Comparison of ENCODE assay signal across 23 mouse cellular contexts in the genomic region with DNA sequence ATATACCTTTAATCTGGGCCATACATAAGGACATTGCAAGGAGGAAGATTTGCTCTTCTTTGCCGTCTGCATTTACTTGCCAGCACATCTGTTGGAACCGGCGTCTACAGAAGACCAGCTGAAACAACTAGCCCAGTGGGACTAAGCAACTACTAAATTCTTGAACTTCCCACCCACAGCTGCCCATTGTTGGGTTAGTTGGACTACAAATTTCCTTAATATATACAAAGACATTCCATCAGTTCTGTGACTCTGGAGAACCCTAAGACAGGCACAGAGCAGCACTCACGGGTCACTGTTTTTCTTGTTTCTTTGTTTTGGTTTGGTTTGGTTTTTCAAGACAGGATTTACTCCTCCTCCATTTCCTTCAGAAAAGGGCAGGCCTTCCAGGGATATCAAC. TPM values are rescaled to one million over a fixed set of nuclear protein-coding genes. Genes with fewer than 3 reads are reported as not detected.
"Had no signal": no experiment of that assay in that cellular context is flagged by ENCODE, and none has a peak within 500 bp of the region (broad histone marks: within the 10 kb centered on the region; RNA-seq: fewer than 3 reads in every experiment).

No protein-coding gene starts in this region.

- H3K27ac ChIP-seq: liver, embryonic 13.5 days; liver, embryonic 15.5 days; lung, embryonic 15.5 days; macrophage; midbrain, embryonic 10.5 days; midbrain, embryonic 13.5 days; neural tube, embryonic 13.5 days; neural tube, embryonic 15.5 days; stomach, embryonic 15.5 days; stomach, postnatal 0 days had no signal

- H3K36me3 ChIP-seq: stomach, embryonic 15.5 days had no signal

- H3K4me2 ChIP-seq: liver, embryonic 13.5 days; liver, embryonic 15.5 days; lung, embryonic 15.5 days; midbrain, embryonic 13.5 days; neural tube, embryonic 13.5 days; neural tube, embryonic 15.5 days; stomach, embryonic 15.5 days had no signal

- DNase-seq: liver, embryonic 13.5 days; liver, postnatal 0 days; lung, adult 2 months; lung, postnatal 14 days; lung, postnatal 36 days; right cerebral cortex, postnatal 14 days; thymus, adult 2 months; thymus, postnatal 14 days; thymus, postnatal 36 days had no signal

- H3K27me3 ChIP-seq: liver, embryonic 13.5 days; liver, embryonic 15.5 days; lung, embryonic 15.5 days; megakaryocyte, embryonic 14.5 days; midbrain, embryonic 13.5 days; neural tube, embryonic 13.5 days; neural tube, embryonic 15.5 days; stomach, embryonic 15.5 days had no signal

- ATAC-seq: liver, postnatal 0 days; lung, postnatal 0 days; midbrain, embryonic 13.5 days; midbrain, embryonic 16.5 days had no signal

- H3K9ac ChIP-seq: liver, embryonic 13.5 days; liver, embryonic 15.5 days; liver, postnatal 0 days; lung, embryonic 15.5 days; midbrain, embryonic 13.5 days; neural tube, embryonic 13.5 days; neural tube, embryonic 15.5 days; stomach, embryonic 15.5 days had no signal

- H3K4me3 ChIP-seq: liver, embryonic 13.5 days; liver, embryonic 15.5 days; lung, embryonic 15.5 days; megakaryocyte, embryonic 14.5 days; midbrain, embryonic 10.5 days; midbrain, embryonic 13.5 days; myocyte; neural tube, embryonic 13.5 days; neural tube, embryonic 15.5 days; stomach, embryonic 15.5 days had no signal

- H3K4me1 ChIP-seq: stomach, embryonic 15.5 days had no signal

- H3K9me3 ChIP-seq: liver, embryonic 13.5 days; liver, embryonic 15.5 days; lung, embryonic 15.5 days; megakaryocyte, embryonic 14.5 days; midbrain, embryonic 10.5 days; midbrain, embryonic 13.5 days; neural tube, embryonic 13.5 days; neural tube, embryonic 15.5 days; stomach, embryonic 15.5 days had no signal

RNA-seq across cellular contexts. Expression of gene Scrg1, which starts 24.9 kb away (rescaled TPM):
- polyA plus RNA-seq: macrophage; myocyte; testis, adult 2 months had no signal
